Comparison of ENCODE assay signal across 19 mouse cellular contexts in genomic region chr12:111689426-111689825, GRCm38 (mm10). TPM values are rescaled to one million over a fixed set of nuclear protein-coding genes. Genes with fewer than 3 reads are reported as not detected.
DNase-seq lines count a peak whose midpoint lies in the region; ATAC-seq lines count a peak whose summit lies in the region.
"Had no signal": no experiment of that assay in that cellular context is flagged by ENCODE, and none has a peak within 500 bp of the region (broad histone marks: within the 10 kb centered on the region; RNA-seq: fewer than 3 reads in every experiment).

No protein-coding gene starts in this region.

- peaks cover under 1% of the 10 kb centered on the region; the same call in 1 of the 2 replicates for H3K36me3 ChIP-seq in heart, embryonic 10.5 days
- H3K36me3 ChIP-seq in heart, embryonic 11.5 days (ENCODE audit: control insufficient read depth, insufficient read depth, low read length) = no peaks in the 10 kb centered on the region
- H3K36me3 ChIP-seq in limb, embryonic 15.5 days = no peaks in the 10 kb centered on the region
- H3K36me3 ChIP-seq in limb, embryonic 10.5 days = no peaks in the 10 kb centered on the region

- H3K4me3 ChIP-seq in heart, embryonic 10.5 days = no peak overlapping the region
- no peak overlapping the region for H3K4me3 ChIP-seq in heart, embryonic 11.5 days (ENCODE audit: low read depth, low read length)
- H3K4me3 ChIP-seq in limb, embryonic 15.5 days = no peak overlapping the region
- H3K4me3 ChIP-seq in limb, embryonic 10.5 days = no peak overlapping the region
- H3K4me3 ChIP-seq: liver, embryonic 12.5 days; midbrain, embryonic 12.5 days; myocyte had no signal

- DNase-seq in cerebellum, adult 18-20 months = peak; percentile 55 to 58
- DNase-seq in cerebellum, postnatal 4 days (ENCODE audit: low spot score in 2 of 2) = no peak
- DNase-seq in heart, embryonic 10.5 days (ENCODE audit: low spot score) = no peak
- no peak for DNase-seq in limb, embryonic 10.5 days (ENCODE audit: low spot score)
- peak; percentile 85 for DNase-seq in kidney, postnatal 14 days
- no peak for DNase-seq in spleen, adult 12 weeks (ENCODE audit: low spot score)
- DNase-seq: adrenal gland, postnatal 14 days; embryo, embryonic 11 days; gastrocnemius, postnatal 25 days; right cerebral cortex, adult 18-20 months; thymus, postnatal 14 days had no signal

- no peaks in the 10 kb centered on the region for H3K27me3 ChIP-seq in heart, embryonic 10.5 days (ENCODE audit: insufficient read depth, poor library complexity, severe bottlenecking)
- H3K27me3 ChIP-seq in heart, embryonic 11.5 days (ENCODE audit: control insufficient read depth, insufficient read depth, low read length) = no peaks in the 10 kb centered on the region
- no peaks in the 10 kb centered on the region for H3K27me3 ChIP-seq in limb, embryonic 15.5 days
- no peaks in the 10 kb centered on the region for H3K27me3 ChIP-seq in limb, embryonic 10.5 days (ENCODE audit: low read depth, poor library complexity, severe bottlenecking)
- H3K27me3 ChIP-seq: CH12.LX; midbrain, embryonic 12.5 days had no signal

- H3K4me1 ChIP-seq in heart, embryonic 10.5 days = peaks cover 77% of the 10 kb centered on the region
- H3K4me1 ChIP-seq in heart, embryonic 11.5 days (ENCODE audit: control insufficient read depth, insufficient read depth, low read length) = peaks cover 49% of the 10 kb centered on the region
- H3K4me1 ChIP-seq in limb, embryonic 15.5 days = peaks cover 50% of the 10 kb centered on the region
- peaks cover 45% of the 10 kb centered on the region for H3K4me1 ChIP-seq in limb, embryonic 10.5 days

- 79% methylated on average over 11 of the region's 11 CpGs for WGBS in heart, embryonic 10.5 days
- 75% methylated on average over 11 of the region's 11 CpGs for WGBS in heart, embryonic 11.5 days (ENCODE audit: insufficient replicate concordance)
- WGBS in limb, embryonic 15.5 days = 77% methylated on average over 11 of the region's 11 CpGs
- WGBS in limb, embryonic 10.5 days = 90% methylated on average over 11 of the region's 11 CpGs

- no peak overlapping the region; the same call in 1 of the 2 replicates for H3K9ac ChIP-seq in heart, embryonic 11.5 days (ENCODE audit: low read depth, low read length)
- H3K9ac ChIP-seq in limb, embryonic 15.5 days = no peak overlapping the region
- H3K9ac ChIP-seq: liver, embryonic 12.5 days; midbrain, embryonic 12.5 days had no signal

- H3K4me2 ChIP-seq in heart, embryonic 11.5 days = no peak overlapping the region
- no peak overlapping the region for H3K4me2 ChIP-seq in limb, embryonic 15.5 days
- H3K4me2 ChIP-seq: liver, embryonic 12.5 days; midbrain, embryonic 12.5 days had no signal

- H3K27ac ChIP-seq in heart, embryonic 10.5 days = peak overlapping the region; percentile 53
- H3K27ac ChIP-seq in heart, embryonic 11.5 days (ENCODE audit: low read depth, low read length) = no peak overlapping the region; the same call in 1 of the 2 replicates
- H3K27ac ChIP-seq in limb, embryonic 15.5 days = 0 out of 2 replicates have a peak overlapping the region, but pooled peaks have one; percentile 27
- no peak overlapping the region for H3K27ac ChIP-seq in limb, embryonic 10.5 days
- H3K27ac ChIP-seq: kidney, postnatal 0 days; liver, embryonic 12.5 days; stomach, postnatal 0 days had no signal

- no peak for ATAC-seq in heart, embryonic 11.5 days (replicated peaks; ENCODE audit: insufficient number of reproducible peaks, low FRiP score, low TSS enrichment)
- no peak for ATAC-seq in limb, embryonic 15.5 days (ENCODE audit: insufficient number of reproducible peaks, low FRiP score, low TSS enrichment, low read depth)
- ATAC-seq: liver, embryonic 12.5 days had no signal

- H3K9me3 ChIP-seq in heart, embryonic 10.5 days = no peaks in the 10 kb centered on the region
- H3K9me3 ChIP-seq in heart, embryonic 11.5 days (replicated peaks; ENCODE audit: control insufficient read depth, low read length) = no peaks in the 10 kb centered on the region
- H3K9me3 ChIP-seq in limb, embryonic 15.5 days = no peaks in the 10 kb centered on the region
- H3K9me3 ChIP-seq in limb, embryonic 10.5 days (replicated peaks) = no peaks in the 10 kb centered on the region
- H3K9me3 ChIP-seq: liver, embryonic 12.5 days; midbrain, embryonic 12.5 days had no signal

RNA-seq across cellular contexts. Expression of gene Trmt61a, which starts 11.5 kb away (rescaled TPM):
- polyA plus RNA-seq in heart, embryonic 10.5 days (2016; fragmentation: Nextera tagmentation; extraction: Ambion mirVana) = 12.7 and 18.9 TPM in 2 replicates
- 3.4 and 4.6 TPM in 2 replicates for polyA plus RNA-seq in heart, embryonic 11.5 days (2014; fragmentation: Nextera tagmentation; extraction: Ambion mirVana)
- polyA plus RNA-seq in limb, embryonic 15.5 days (2015; fragmentation: Nextera tagmentation; extraction: Ambion mirVana) = 14.4 and 14.8 TPM in 2 replicates
- 18.2 and 21.0 TPM in 2 replicates for polyA plus RNA-seq in limb, embryonic 10.5 days (2016; fragmentation: Nextera tagmentation; extraction: Ambion mirVana)

RNA-seq across cellular contexts. Expression of gene Ckb, which starts 17.3 kb away (rescaled TPM):
- polyA plus RNA-seq in heart, embryonic 10.5 days (2016; fragmentation: Nextera tagmentation; extraction: Ambion mirVana) = 408 and 575 TPM in 2 replicates
- polyA plus RNA-seq in heart, embryonic 11.5 days (2014; fragmentation: Nextera tagmentation; extraction: Ambion mirVana) = 454 and 458 TPM in 2 replicates
- 132 and 183 TPM in 2 replicates for polyA plus RNA-seq in limb, embryonic 15.5 days (2015; fragmentation: Nextera tagmentation; extraction: Ambion mirVana)
- 46.5 and 55.9 TPM in 2 replicates for polyA plus RNA-seq in limb, embryonic 10.5 days (2016; fragmentation: Nextera tagmentation; extraction: Ambion mirVana)

RNA-seq across cellular contexts. Expression of gene Bag5, which starts 23.6 kb away (rescaled TPM):
- 43.7 and 47.7 TPM in 2 replicates for polyA plus RNA-seq in heart, embryonic 10.5 days (2016; fragmentation: Nextera tagmentation; extraction: Ambion mirVana)
- 41.8 and 42.8 TPM in 2 replicates for polyA plus RNA-seq in heart, embryonic 11.5 days (2014; fragmentation: Nextera tagmentation; extraction: Ambion mirVana)
- 69.4 and 71.2 TPM in 2 replicates for polyA plus RNA-seq in limb, embryonic 15.5 days (2015; fragmentation: Nextera tagmentation; extraction: Ambion mirVana)
- polyA plus RNA-seq in limb, embryonic 10.5 days (2016; fragmentation: Nextera tagmentation; extraction: Ambion mirVana) = 52.6 and 52.9 TPM in 2 replicates

RNA-seq across cellular contexts. Expression of gene Apopt1, which starts 23.6 kb away (rescaled TPM):
- polyA plus RNA-seq in heart, embryonic 10.5 days (2016; fragmentation: Nextera tagmentation; extraction: Ambion mirVana) = 53.3 and 55.2 TPM in 2 replicates
- polyA plus RNA-seq in heart, embryonic 11.5 days (2014; fragmentation: Nextera tagmentation; extraction: Ambion mirVana) = 50.0 and 51.3 TPM in 2 replicates
- 48.4 and 51.2 TPM in 2 replicates for polyA plus RNA-seq in limb, embryonic 15.5 days (2015; fragmentation: Nextera tagmentation; extraction: Ambion mirVana)
- 57.4 and 64.8 TPM in 2 replicates for polyA plus RNA-seq in limb, embryonic 10.5 days (2016; fragmentation: Nextera tagmentation; extraction: Ambion mirVana)

Comparison
In these comparisons a context has a peak if more than half of its experiments do, and no peak if none do; other contexts are left out.
1. DNase-seq: peak in cerebellum, adult 18-20 months (2 of 2) and kidney, postnatal 14 days (single experiment); none in cerebellum, postnatal 4 days (0 of 2), heart, embryonic 10.5 days (single experiment), limb, embryonic 10.5 days (single experiment) and spleen, adult 12 weeks (single experiment).
2. H3K27ac ChIP-seq: peak in heart, embryonic 10.5 days (single experiment) and limb, embryonic 15.5 days (single experiment); none in heart, embryonic 11.5 days (single experiment) and limb, embryonic 10.5 days (single experiment).